Comparison of ENCODE assay signal across 11 mouse cellular contexts in genomic region chr12:52381161-52381967, GRCm38 (mm10).
DNase-seq lines count a peak whose midpoint lies in the region; ATAC-seq lines count a peak whose summit lies in the region.
"Had no signal": no experiment of that assay in that cellular context is flagged by ENCODE, and none has a peak within 500 bp of the region (broad histone marks: within the 10 kb centered on the region; RNA-seq: fewer than 3 reads in every experiment).

No protein-coding gene starts in this region.

- no peak overlapping the region for H3K4me3 ChIP-seq in heart, embryonic 13.5 days
- no peak overlapping the region for H3K4me3 ChIP-seq in hindbrain, embryonic 10.5 days
- no peak overlapping the region for H3K4me3 ChIP-seq in midbrain, embryonic 14.5 days (replicated peaks; ENCODE audit: low read depth, low read length)
- H3K4me3 ChIP-seq: liver, embryonic 15.5 days had no signal

- H3K27me3 ChIP-seq in heart, embryonic 13.5 days (replicated peaks), result no peaks in the 10 kb centered on the region
- no peaks in the 10 kb centered on the region for H3K27me3 ChIP-seq in hindbrain, embryonic 10.5 days (ENCODE audit: insufficient read depth, poor library complexity, severe bottlenecking)
- H3K27me3 ChIP-seq in midbrain, embryonic 14.5 days (ENCODE audit: control insufficient read depth, insufficient read depth, low read length), result no peaks in the 10 kb centered on the region
- H3K27me3 ChIP-seq: liver, embryonic 15.5 days had no signal

- H3K4me2 ChIP-seq in heart, embryonic 13.5 days, result no peak overlapping the region
- peak overlapping the region; percentile 21; the same call in 1 of the 2 replicates for H3K4me2 ChIP-seq in midbrain, embryonic 14.5 days (ENCODE audit: low read length)
- H3K4me2 ChIP-seq: liver, embryonic 15.5 days had no signal

- H3K36me3 ChIP-seq in heart, embryonic 13.5 days, result no peaks in the 10 kb centered on the region
- H3K36me3 ChIP-seq in hindbrain, embryonic 10.5 days, result no peaks in the 10 kb centered on the region
- no peaks in the 10 kb centered on the region for H3K36me3 ChIP-seq in midbrain, embryonic 14.5 days (ENCODE audit: control insufficient read depth, insufficient read depth, low read length)
- H3K36me3 ChIP-seq: liver, embryonic 15.5 days had no signal

- no peak overlapping the region for H3K9ac ChIP-seq in heart, embryonic 13.5 days
- H3K9ac ChIP-seq in midbrain, embryonic 14.5 days (replicated peaks; ENCODE audit: low read length), result 0 out of 2 replicates have a peak overlapping the region, but pooled peaks have one; percentile 21
- H3K9ac ChIP-seq: liver, embryonic 15.5 days had no signal

- no peaks in the 10 kb centered on the region for H3K9me3 ChIP-seq in heart, embryonic 13.5 days
- H3K9me3 ChIP-seq in hindbrain, embryonic 10.5 days, result no peaks in the 10 kb centered on the region
- no peaks in the 10 kb centered on the region for H3K9me3 ChIP-seq in midbrain, embryonic 14.5 days (ENCODE audit: control insufficient read depth, low read length)
- H3K9me3 ChIP-seq: liver, embryonic 15.5 days had no signal

- no peak for ATAC-seq in heart, embryonic 13.5 days (ENCODE audit: extremely low read depth, insufficient number of reproducible peaks, low FRiP score, low TSS enrichment)
- ATAC-seq in midbrain, embryonic 14.5 days (ENCODE audit: low FRiP score, low TSS enrichment), result peak; percentile 70; the same call in 1 of the 2 replicates

- WGBS in heart, embryonic 13.5 days, result 45% methylated on average over 18 of the region's 18 CpGs
- WGBS in hindbrain, embryonic 10.5 days, result 47% methylated on average over 18 of the region's 18 CpGs
- 38% methylated on average over 18 of the region's 18 CpGs for WGBS in midbrain, embryonic 14.5 days

- H3K27ac ChIP-seq in heart, embryonic 13.5 days (replicated peaks), result 0 out of 2 replicates have a peak overlapping the region, but pooled peaks have one; percentile 3
- H3K27ac ChIP-seq in hindbrain, embryonic 10.5 days, result peak overlapping the region; percentile 78
- H3K27ac ChIP-seq in midbrain, embryonic 14.5 days (replicated peaks; ENCODE audit: low read depth, low read length), result peak overlapping the region; percentile 60; the same call in 1 of the 2 replicates
- H3K27ac ChIP-seq: liver, embryonic 15.5 days had no signal

- H3K4me1 ChIP-seq in heart, embryonic 13.5 days, result peaks cover 33% of the 10 kb centered on the region
- peaks cover 45% of the 10 kb centered on the region for H3K4me1 ChIP-seq in hindbrain, embryonic 10.5 days (replicated peaks)
- H3K4me1 ChIP-seq in midbrain, embryonic 14.5 days (ENCODE audit: control insufficient read depth, insufficient read depth, low read length), result peaks cover 22% of the 10 kb centered on the region
- H3K4me1 ChIP-seq: liver, embryonic 15.5 days had no signal

- no peak for DNase-seq in heart, adult 18-20 months
- DNase-seq in WW6 (ENCODE audit: low read depth, low spot score) (peak; percentile 59), adipocyte (ENCODE audit: low spot score) (no peak)
- DNase-seq in hindbrain, embryonic 10.5 days (ENCODE audit: low spot score), result peak; percentile 72
- DNase-seq in midbrain, embryonic 14.5 days, result peak; percentile 74
- no peak for DNase-seq in urinary bladder, postnatal 4 days (ENCODE audit: low spot score in 2 of 2)
- no peak for DNase-seq in spleen, adult 18-20 months
- DNase-seq: B cell, adult 2 months; gastrocnemius, postnatal 10 days had no signal

Comparison
In these comparisons a context has a peak if more than half of its experiments do, and no peak if none do; other contexts are left out.
1. H3K27ac ChIP-seq: peak in every context shown above with its lines; median percentile 78 in hindbrain, embryonic 10.5 days; 60 in midbrain, embryonic 14.5 days; 3 in heart, embryonic 13.5 days.
2. DNase-seq: peak in WW6 (single experiment), hindbrain, embryonic 10.5 days (single experiment) and midbrain, embryonic 14.5 days (single experiment); none in heart, adult 18-20 months (0 of 2), adipocyte (single experiment), urinary bladder, postnatal 4 days (0 of 2) and spleen, adult 18-20 months (0 of 2).